Mouse (Mus musculus) liver, embryonic 11.5 days (tissue): ENCODE data around the gene Isx. TPM values are rescaled to one million over a fixed set of nuclear protein-coding genes. Genes with fewer than 3 reads are reported as not detected.
A peak's percentile ranks its signal among the peaks of the same experiment; 100 is the strongest.

Experiments
- ATAC-seq: fragments of 200-750 bp; cut with Nextera tagmentation; replicated peaks from 2 replicates; pipeline ENCODE4 v1.8.0; 2017; ENCODE audit warnings: moderate number of reproducible peaks, mild to moderate bottlenecking, moderate TSS enrichment, moderate library complexity; ENCODE audit not compliant: low FRiP score
- DNase-seq: peaks from one replicate; pipeline ENCODE4 v3.0.0-alpha.2; 2017; ENCODE audit warnings: low spot score
- H3K27ac ChIP-seq: fragments of 300-500 bp; sonication (generic); 2 replicates; pipeline ENCODE4 v1.5.1; 2014; ENCODE audit warnings: mild to moderate bottlenecking, low read depth, low read length, control low read depth
- H3K27me3 ChIP-seq: fragments of 300-500 bp; sonication (generic); replicated peaks from 2 replicates; pipeline ENCODE4 v1.6.1; 2014; ENCODE audit warnings: low read length, mixed read lengths; ENCODE audit not compliant: control insufficient read depth, insufficient read depth
- H3K36me3 ChIP-seq: fragments of 300-500 bp; sonication (generic); 2 replicates; pipeline ENCODE4 v1.6.1; 2014; ENCODE audit warnings: mild to moderate bottlenecking, low read length, moderate library complexity, mixed read lengths; ENCODE audit not compliant: control insufficient read depth, insufficient read depth
- H3K4me1 ChIP-seq: fragments of 300-500 bp; sonication (generic); replicated peaks from 2 replicates; pipeline ENCODE4 v1.6.1; 2014; ENCODE audit warnings: low read length, mixed read lengths; ENCODE audit not compliant: control insufficient read depth, insufficient read depth
- H3K4me2 ChIP-seq: fragments of 300-500 bp; sonication (generic); 2 replicates; pipeline ENCODE4 v1.6.1; 2014; ENCODE audit warnings: mild to moderate bottlenecking, control low read depth, moderate library complexity
- H3K4me3 ChIP-seq: fragments of 300-500 bp; sonication (generic); 2 replicates; pipeline ENCODE4 v1.5.1; 2014; ENCODE audit warnings: low read depth, low read length, control low read depth
- H3K9ac ChIP-seq: fragments of 300-500 bp; sonication (generic); 2 replicates; pipeline ENCODE4 v1.6.1; 2014; ENCODE audit warnings: low read depth, low read length, control low read depth
- H3K9me3 ChIP-seq: fragments of 300-500 bp; sonication (generic); 2 replicates; pipeline ENCODE4 v1.6.1; 2016; ENCODE audit warnings: low read length, inconsistent platforms, mixed read lengths; ENCODE audit not compliant: control insufficient read depth
- WGBS: fragments of 180-500 bp; shearing (Covaris S2); extraction: QIAGEN DNeasy Blood & Tissue Kit; methylation state at CpG from one replicate; pipeline ENCODE4 v1.1.7; 2014; 5-methylcytosine and 5-hydroxymethylcytosine counted together
- polyA plus RNA-seq: library from polyadenylated mRNA; unstranded; fragments of >200 nt; fragmentation: Nextera tagmentation; extraction: Ambion mirVana; gene quantifications from 2 replicates; pipeline ENCODE4 v1.2.1, GENCODE M21; 2014

The Isx gene
- 0.18 and 0.23 TPM in 2 replicates for polyA plus RNA-seq

- ATAC-seq (no peak), DNase-seq (no peak)
- 69% methylated on average over 3 of the region's 3 CpGs for WGBS
- Histone ChIP-seq H3K4me1 (no peaks in the 10 kb centered on the region), H3K27me3 (no peaks in the 10 kb centered on the region), H3K4me3 (no peak within 1 kb of the TSS), H3K36me3 (no peaks in the 10 kb centered on the region), H3K4me2 (no peak within 1 kb of the TSS), H3K9ac (no peak within 1 kb of the TSS), H3K9me3 (no peaks in the 10 kb centered on the region), H3K27ac (no peak within 1 kb of the TSS)
These were observed at the start of gene Isx for GRCm38 (mm10) chr8:74872940-74873339. Isx (plus strand) TSS chr8:74873173.

GRCm38 (mm10) chr8:74827689-74828088, 45.3 kb upstream of the Isx start:
- DNase-seq, result no peak

GRCm38 (mm10) chr8:74831322-74831721, 41.7 kb upstream of the Isx start:
- WGBS, result 69% methylated on average over 5 of the region's 5 CpGs
- Histone ChIP-seq H3K4me2 (no peak overlapping the region), H3K4me3 (no peak overlapping the region), H3K4me1 (no peaks in the 10 kb centered on the region), H3K9ac (no peak overlapping the region), H3K27ac (no peak overlapping the region), H3K9me3 (no peaks in the 10 kb centered on the region), H3K36me3 (no peaks in the 10 kb centered on the region), H3K27me3 (no peaks in the 10 kb centered on the region)
- DNase-seq (no peak), ATAC-seq (no peak)

More at GRCm38 (mm10) chr8:74827689-74828088, 45.3 kb upstream of the Isx start:
- WGBS, result 75% methylated on average over 3 of the region's 3 CpGs
- no peaks in the 10 kb centered on the region for H3K36me3 ChIP-seq
- H3K27ac ChIP-seq, result no peak overlapping the region
- H3K9ac ChIP-seq, result no peak overlapping the region
- no peak overlapping the region for H3K4me2 ChIP-seq
- no peak overlapping the region for H3K4me3 ChIP-seq
- no peaks in the 10 kb centered on the region for H3K9me3 ChIP-seq
- no peaks in the 10 kb centered on the region for H3K27me3 ChIP-seq
- no peaks in the 10 kb centered on the region for H3K4me1 ChIP-seq
- ATAC-seq, result no peak

GRCm38 (mm10) chr8:74834246-74834645, 38.7 kb upstream of the Isx start:
- Histone ChIP-seq H3K4me3 (no peak overlapping the region), H3K4me1 (no peaks in the 10 kb centered on the region), H3K4me2 (no peak overlapping the region), H3K9me3 (no peaks in the 10 kb centered on the region), H3K27me3 (no peaks in the 10 kb centered on the region), H3K9ac (no peak overlapping the region), H3K27ac (no peak overlapping the region), H3K36me3 (no peaks in the 10 kb centered on the region)
- ATAC-seq (no peak), DNase-seq (no peak)
- WGBS, result 56% methylated on average over 1 of the region's 1 CpGs

GRCm38 (mm10) chr8:74847376-74848048, 25.5 kb upstream of the Isx start:
- Histone ChIP-seq H3K9me3 (no peaks in the 10 kb centered on the region), H3K27ac (no peak overlapping the region), H3K4me2 (no peak overlapping the region), H3K9ac (no peak overlapping the region), H3K36me3 (no peaks in the 10 kb centered on the region), H3K27me3 (no peaks in the 10 kb centered on the region), H3K4me3 (no peak overlapping the region), H3K4me1 (no peaks in the 10 kb centered on the region)
- DNase-seq (no peak), ATAC-seq (no peak)
- 24% methylated on average over 12 of the region's 12 CpGs for WGBS

GRCm38 (mm10) chr8:74848707-74849106, 24.3 kb upstream of the Isx start:
- no peak overlapping the region for H3K4me2 ChIP-seq
- H3K36me3 ChIP-seq, result no peaks in the 10 kb centered on the region
- no peaks in the 10 kb centered on the region for H3K27me3 ChIP-seq
- no peak overlapping the region for H3K4me3 ChIP-seq
- DNase-seq (no peak), ATAC-seq (no peak)
- WGBS, result 88% methylated on average over 1 of the region's 1 CpGs
- no peak overlapping the region for H3K27ac ChIP-seq
- no peak overlapping the region for H3K9ac ChIP-seq
- no peaks in the 10 kb centered on the region for H3K9me3 ChIP-seq
- H3K4me1 ChIP-seq, result no peaks in the 10 kb centered on the region

GRCm38 (mm10) chr8:74850971-74851370, 22.0 kb upstream of the Isx start:
- no peak overlapping the region for H3K9ac ChIP-seq
- H3K27me3 ChIP-seq, result no peaks in the 10 kb centered on the region
- no peak overlapping the region for H3K27ac ChIP-seq
- no peaks in the 10 kb centered on the region for H3K36me3 ChIP-seq
- H3K4me3 ChIP-seq, result no peak overlapping the region
- no peak overlapping the region for H3K4me2 ChIP-seq
- DNase-seq (no peak), ATAC-seq (no peak)
- H3K9me3 ChIP-seq, result no peaks in the 10 kb centered on the region
- no peaks in the 10 kb centered on the region for H3K4me1 ChIP-seq

- H3K9ac ChIP-seq, result no peak overlapping the region
- no peaks in the 10 kb centered on the region for H3K9me3 ChIP-seq
- no peak overlapping the region for H3K4me3 ChIP-seq
- H3K27me3 ChIP-seq, result no peaks in the 10 kb centered on the region
- H3K4me1 ChIP-seq, result no peaks in the 10 kb centered on the region
- 10% methylated on average over 3 of the region's 3 CpGs for WGBS
- H3K4me2 ChIP-seq, result no peak overlapping the region
- DNase-seq (peak; percentile 36), ATAC-seq (no peak)
- H3K27ac ChIP-seq, result no peak overlapping the region
- no peaks in the 10 kb centered on the region for H3K36me3 ChIP-seq
These were observed 21.1 kb upstream of the Isx start for GRCm38 (mm10) chr8:74851837-74852236.

GRCm38 (mm10) chr8:74853488-74853887, 19.5 kb upstream of the Isx start:
- Histone ChIP-seq H3K4me3 (no peak overlapping the region), H3K27ac (no peak overlapping the region), H3K27me3 (no peaks in the 10 kb centered on the region), H3K4me1 (no peaks in the 10 kb centered on the region), H3K4me2 (no peak overlapping the region), H3K9ac (no peak overlapping the region), H3K9me3 (no peaks in the 10 kb centered on the region), H3K36me3 (no peaks in the 10 kb centered on the region)
- ATAC-seq (no peak), DNase-seq (no peak)
- WGBS, result 26% methylated on average over 5 of the region's 5 CpGs
